Mouse (Mus musculus): ENCODE results near the gene Gm7029. TPM values are rescaled to one million over a fixed set of nuclear protein-coding genes. Genes with fewer than 3 reads are reported as not detected.
"Not testable (repeated sequence)": the region's sequence is repeated elsewhere in the genome, so short reads cannot be mapped to it uniquely, and the experiment has no call there.

Gene Gm7029
- total and polyA plus RNA-seq, 3 experiments = not detected

DNA sequence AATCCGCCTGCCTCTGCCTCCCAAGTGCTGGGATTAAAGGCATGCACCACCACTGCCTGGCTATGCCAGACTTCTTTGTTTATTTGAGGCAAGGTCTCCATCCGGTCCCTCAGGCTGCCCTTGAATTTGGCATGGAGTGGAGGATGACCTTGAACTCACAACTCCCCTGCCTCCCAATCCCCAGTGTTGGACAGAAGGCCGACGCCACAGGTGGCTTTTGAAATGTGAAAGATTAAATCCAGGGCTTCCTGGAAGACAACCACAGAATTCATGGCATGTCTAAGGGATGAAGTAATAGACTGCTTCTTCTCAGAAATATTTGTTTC is 27.3 kb downstream of the Gm7029 start:
- DNase-seq (ENCODE audit: low spot score) (no peak), ATAC-seq (ENCODE audit: extremely low read depth, insufficient number of reproducible peaks, low FRiP score, poor library complexity, severe bottlenecking) (no peak)
- no peaks in the 10 kb centered on the region for H3K9me3 ChIP-seq (replicated peaks)
- no peak overlapping the region for H3K4me3 ChIP-seq (ENCODE audit: low read depth, low read length)
- H3K36me3 ChIP-seq (replicated peaks) = no peaks in the 10 kb centered on the region
- TF ChIP-seq GATA1 (IDR thresholded peaks at IDR 0.05; ENCODE audit: borderline replicate concordance, low read length) (no peak), TAL1 (conservative IDR thresholded peaks at IDR 0.05; ENCODE audit: low read depth, low read length) (no peak), CTCF (IDR thresholded peaks at IDR 0.05; ENCODE audit: low read depth, low read length) (no peak), POLR2AphosphoS5 (IDR thresholded peaks at IDR 0.05; ENCODE audit: insufficient replicate concordance, low read depth, low read length) (no peak), GATA2 (IDR thresholded peaks at IDR 0.05; ENCODE audit: borderline replicate concordance, low read depth, low read length) (no peak)
- peaks cover 71% of the 10 kb centered on the region for H3K4me1 ChIP-seq (ENCODE audit: insufficient read depth, low read depth, low read length)
- no peaks in the 10 kb centered on the region for H3K27me3 ChIP-seq (ENCODE audit: insufficient read depth, low read length)

DNA sequence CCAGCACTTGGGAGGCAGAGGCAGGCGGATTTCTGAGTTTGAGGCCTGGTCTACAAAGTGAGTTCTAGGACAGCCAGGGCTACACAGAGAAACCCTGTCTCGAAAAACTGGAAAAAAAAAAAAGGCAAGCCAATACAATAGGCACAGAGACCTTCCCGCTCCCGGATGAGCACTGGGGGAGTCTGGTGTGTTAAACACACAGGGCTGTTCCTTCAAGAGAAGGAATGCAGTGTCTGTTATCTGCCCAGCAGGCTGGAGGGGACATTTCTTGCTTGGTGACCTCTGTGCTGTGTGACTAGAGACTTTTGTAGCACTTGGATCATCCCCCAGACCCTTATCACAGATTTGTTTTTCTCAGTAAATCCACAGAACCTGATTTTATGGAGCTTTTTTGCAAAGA is 28.0 kb downstream of the Gm7029 start:
- H3K4me1 ChIP-seq (ENCODE audit: insufficient read depth, low read depth, low read length) = peaks cover 74% of the 10 kb centered on the region

DNA sequence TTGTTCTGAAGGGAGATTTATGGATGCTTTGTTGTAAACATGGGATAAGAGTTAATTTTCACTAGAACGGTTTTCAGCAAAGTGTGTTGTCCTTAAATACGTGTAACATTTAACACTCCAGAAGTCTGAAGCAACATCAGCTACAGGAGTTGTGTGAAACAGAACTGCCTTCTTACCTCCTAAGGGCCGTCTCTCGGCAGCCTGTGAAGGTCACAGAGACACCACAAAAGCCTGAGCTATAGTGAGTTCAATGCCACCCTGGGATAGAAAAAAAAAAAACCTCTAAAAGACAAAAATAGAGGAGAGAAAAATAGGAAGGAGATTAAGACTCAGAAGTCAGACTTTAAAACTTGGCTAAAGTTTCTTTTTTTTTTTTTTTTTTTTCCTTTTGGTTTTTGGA is 28.4 kb downstream of the Gm7029 start:
- H3K4me1 ChIP-seq (ENCODE audit: insufficient read depth, low read depth, low read length) = peaks cover 78% of the 10 kb centered on the region
- ATAC-seq (ENCODE audit: extremely low read depth, insufficient number of reproducible peaks, low FRiP score, poor library complexity, severe bottlenecking) (no peak), DNase-seq (ENCODE audit: low spot score) (no peak)
- no peaks in the 10 kb centered on the region for H3K36me3 ChIP-seq (replicated peaks)
- TF ChIP-seq TAL1 (conservative IDR thresholded peaks at IDR 0.05; ENCODE audit: low read depth, low read length) (no peak), GATA2 (IDR thresholded peaks at IDR 0.05; ENCODE audit: borderline replicate concordance, low read depth, low read length) (no peak), CTCF (IDR thresholded peaks at IDR 0.05; ENCODE audit: low read depth, low read length) (no peak), GATA1 (IDR thresholded peaks at IDR 0.05; ENCODE audit: borderline replicate concordance, low read length) (no peak), POLR2AphosphoS5 (IDR thresholded peaks at IDR 0.05; ENCODE audit: insufficient replicate concordance, low read depth, low read length) (no peak)
- H3K9me3 ChIP-seq (replicated peaks) = no peaks in the 10 kb centered on the region
- H3K27me3 ChIP-seq (ENCODE audit: insufficient read depth, low read length) = no peaks in the 10 kb centered on the region
- H3K4me3 ChIP-seq (ENCODE audit: low read depth, low read length) = no peak overlapping the region

More for the DNA sequence above, 28.0 kb downstream of the Gm7029 start:
- TF ChIP-seq TAL1 (conservative IDR thresholded peaks at IDR 0.05; ENCODE audit: low read depth, low read length) (no peak), CTCF (IDR thresholded peaks at IDR 0.05; ENCODE audit: low read depth, low read length) (no peak), POLR2AphosphoS5 (IDR thresholded peaks at IDR 0.05; ENCODE audit: insufficient replicate concordance, low read depth, low read length) (no peak), GATA2 (IDR thresholded peaks at IDR 0.05; ENCODE audit: borderline replicate concordance, low read depth, low read length) (no peak), GATA1 (IDR thresholded peaks at IDR 0.05; ENCODE audit: borderline replicate concordance, low read length) (no peak)
- DNase-seq (ENCODE audit: low spot score) (no peak), ATAC-seq (ENCODE audit: extremely low read depth, insufficient number of reproducible peaks, low FRiP score, poor library complexity, severe bottlenecking) (no peak)
- H3K27me3 ChIP-seq (ENCODE audit: insufficient read depth, low read length) = no peaks in the 10 kb centered on the region
- no peaks in the 10 kb centered on the region for H3K36me3 ChIP-seq (replicated peaks)
- H3K9me3 ChIP-seq (replicated peaks) = no peaks in the 10 kb centered on the region
- no peak overlapping the region for H3K4me3 ChIP-seq (ENCODE audit: low read depth, low read length)

DNA sequence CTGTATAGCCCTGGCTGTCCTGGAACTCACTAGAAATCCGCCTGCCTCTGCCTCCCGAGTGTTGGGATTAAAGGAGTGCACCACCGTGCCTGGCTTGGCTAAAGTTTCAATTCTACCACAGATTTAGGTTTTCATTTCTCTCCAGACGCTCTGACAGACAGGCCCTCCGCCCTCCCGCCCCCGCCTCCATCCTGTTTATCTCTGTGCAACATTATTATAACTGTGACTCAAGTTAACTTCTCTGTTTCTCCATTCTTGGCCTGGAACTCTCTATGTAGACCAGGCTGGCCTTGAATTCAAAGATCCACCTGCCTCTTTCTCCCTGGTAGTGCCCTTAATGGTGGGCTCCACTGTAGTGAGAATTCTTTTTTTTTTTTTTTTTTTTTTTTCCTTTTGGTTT is 28.9 kb downstream of the Gm7029 start:
- peaks cover 77% of the 10 kb centered on the region for H3K4me1 ChIP-seq (ENCODE audit: insufficient read depth, low read depth, low read length)
- TF ChIP-seq GATA2 (IDR thresholded peaks at IDR 0.05; ENCODE audit: borderline replicate concordance, low read depth, low read length) = no peak
- no peak for TF ChIP-seq POLR2AphosphoS5 (IDR thresholded peaks at IDR 0.05; ENCODE audit: insufficient replicate concordance, low read depth, low read length)
- TF ChIP-seq GATA1 (IDR thresholded peaks at IDR 0.05; ENCODE audit: borderline replicate concordance, low read length) = no peak
- TF ChIP-seq TAL1 (conservative IDR thresholded peaks at IDR 0.05; ENCODE audit: low read depth, low read length) = no peak
- TF ChIP-seq CTCF (IDR thresholded peaks at IDR 0.05; ENCODE audit: low read depth, low read length) = no peak
- H3K36me3 ChIP-seq (replicated peaks) = no peaks in the 10 kb centered on the region
- H3K4me3 ChIP-seq (ENCODE audit: low read depth, low read length) = no peak overlapping the region
- no peaks in the 10 kb centered on the region for H3K27me3 ChIP-seq (ENCODE audit: insufficient read depth, low read length)
- ATAC-seq (ENCODE audit: extremely low read depth, insufficient number of reproducible peaks, low FRiP score, poor library complexity, severe bottlenecking) (no peak), DNase-seq (ENCODE audit: low spot score) (no peak)
- H3K9me3 ChIP-seq (replicated peaks) = no peaks in the 10 kb centered on the region

DNA sequence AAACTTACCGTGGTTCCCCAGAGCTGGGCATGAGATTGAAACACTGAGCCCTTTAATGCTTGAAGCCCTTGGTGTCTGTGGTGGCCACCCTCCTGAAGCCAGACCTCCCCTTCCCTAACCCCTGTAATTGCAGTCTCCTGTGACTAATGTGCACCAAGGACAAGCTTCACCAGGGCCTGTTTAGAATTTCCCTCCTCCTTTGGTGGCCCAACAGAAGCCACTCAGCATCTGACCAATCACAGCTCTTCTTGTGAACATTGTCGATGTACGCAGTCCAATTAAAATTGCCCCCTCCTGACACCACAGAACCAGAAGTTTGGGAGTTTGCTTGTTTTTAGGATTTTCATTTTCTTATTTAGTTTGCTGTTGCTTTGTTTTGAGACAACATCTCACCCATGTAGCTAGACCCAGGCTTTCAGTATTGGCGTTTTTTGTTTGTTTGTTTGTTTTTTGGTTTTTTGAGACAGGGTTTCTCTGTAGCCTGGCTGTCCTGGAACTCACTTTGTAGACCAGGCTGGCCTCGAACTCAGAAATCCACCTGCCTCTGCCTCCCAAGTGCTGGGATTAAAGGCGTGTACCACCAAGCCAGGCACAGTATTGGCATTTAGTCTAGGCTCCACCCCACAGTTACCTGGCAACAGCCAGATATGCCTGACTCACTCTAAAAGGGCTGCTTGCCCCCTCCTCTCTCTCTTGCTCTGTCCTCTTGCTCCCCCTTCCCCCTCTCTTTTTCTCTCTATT is 30.4 kb downstream of the Gm7029 start:
- not testable (repeated sequence) for DNase-seq (ENCODE audit: low spot score); H3K27me3 ChIP-seq (ENCODE audit: insufficient read depth, low read length); H3K4me3 ChIP-seq (ENCODE audit: low read depth, low read length); H3K36me3 ChIP-seq (replicated peaks); ATAC-seq (ENCODE audit: extremely low read depth, insufficient number of reproducible peaks, low FRiP score, poor library complexity, severe bottlenecking); H3K9me3 ChIP-seq (replicated peaks)
- H3K4me1 ChIP-seq (ENCODE audit: insufficient read depth, low read depth, low read length) = peaks cover 76% of the 10 kb centered on the region

DNA sequence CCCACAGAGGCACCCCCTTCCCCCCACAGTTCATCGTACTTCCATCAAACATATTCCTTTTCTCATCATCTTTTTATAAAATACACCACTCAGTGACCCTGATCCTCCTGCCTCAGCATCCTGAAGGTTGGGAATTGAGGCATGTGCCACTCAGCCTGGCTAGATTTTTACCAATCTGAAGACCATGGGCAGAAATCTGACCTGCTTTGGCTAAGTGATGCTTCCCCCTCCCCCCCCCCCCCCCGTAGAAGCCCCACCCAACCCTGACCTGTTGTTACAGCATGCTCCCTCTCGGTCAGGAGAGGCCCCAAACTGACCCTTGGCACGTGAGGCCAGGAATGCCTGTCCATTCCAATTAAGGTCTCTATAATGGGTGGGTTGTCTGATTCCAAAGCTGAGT is 31.2 kb downstream of the Gm7029 start, which contains the start of gene Platr17:
Platr17 (plus strand) TSS at position 301 of the 400 bp plus-strand sequence.
- H3K4me3 ChIP-seq (ENCODE audit: low read depth, low read length); DNase-seq (ENCODE audit: low spot score); H3K9me3 ChIP-seq (replicated peaks); H3K36me3 ChIP-seq (replicated peaks); H3K27me3 ChIP-seq (ENCODE audit: insufficient read depth, low read length); ATAC-seq (ENCODE audit: extremely low read depth, insufficient number of reproducible peaks, low FRiP score, poor library complexity, severe bottlenecking): not testable (repeated sequence)
- H3K4me1 ChIP-seq (ENCODE audit: insufficient read depth, low read depth, low read length) = peaks cover 70% of the 10 kb centered on the region
